Mouse (Mus musculus): Measurements from ENCODE around the gene Fgfbp3.
A peak's percentile ranks its signal among the peaks of the same experiment; 100 is the strongest.
"Not testable (repeated sequence)": the region's sequence is repeated elsewhere in the genome, so short reads cannot be mapped to it uniquely, and the experiment has no call there.

Fgfbp3 gene

GRCm38 (mm10) chr19:36909676-36910292, 9.6 kb downstream of the Fgfbp3 start:
- DNase-seq = peak in 1 of 2 experiments; percentile 64

- no peak for DNase-seq
Measured at GRCm38 (mm10) chr19:36909150-36909549, 10.3 kb downstream of the Fgfbp3 start.

GRCm38 (mm10) chr19:36904211-36905007, 15.0 kb downstream of the Fgfbp3 start:
- DNase-seq = no peak

GRCm38 (mm10) chr19:36903377-36903776, 16.0 kb downstream of the Fgfbp3 start:
- DNase-seq = no peak

GRCm38 (mm10) chr19:36897778-36898177, 21.6 kb downstream of the Fgfbp3 start:
- DNase-seq = no peak

GRCm38 (mm10) chr19:36896791-36897569, 22.4 kb downstream of the Fgfbp3 start:
- no peak for DNase-seq

GRCm38 (mm10) chr19:36891746-36892145, 27.7 kb downstream of the Fgfbp3 start:
- no peak for DNase-seq

- DNase-seq = no peak
Measured at GRCm38 (mm10) chr19:36887706-36888105, 31.7 kb downstream of the Fgfbp3 start.

- no peak for DNase-seq
Measured at GRCm38 (mm10) chr19:36886316-36886715, 33.1 kb downstream of the Fgfbp3 start.

GRCm38 (mm10) chr19:36883119-36883518, 36.3 kb downstream of the Fgfbp3 start:
- no peak for DNase-seq

GRCm38 (mm10) chr19:36878743-36879495, 40.5 kb downstream of the Fgfbp3 start:
- no peak for DNase-seq

GRCm38 (mm10) chr19:36877329-36877728, 42.1 kb downstream of the Fgfbp3 start:
- DNase-seq = no peak

- DNase-seq = no peak
Measured at GRCm38 (mm10) chr19:36874651-36875050, 44.8 kb downstream of the Fgfbp3 start.

- DNase-seq = not testable (repeated sequence)
Measured at GRCm38 (mm10) chr19:36868675-36869074, 50.7 kb downstream of the Fgfbp3 start.

Data from kidney, adult 8-10 months (tissue).